Mouse (Mus musculus) testis, adult 2 months (tissue): ENCODE results near the gene Prcc.

ENCODE experiments used
- CTCF ChIP-seq: fragments of 200-500 bp; IDR thresholded peaks from 2 replicates; pipeline ENCODE4 v1.5.1; 2012; ENCODE audit warnings: low read depth, mild to moderate bottlenecking, inconsistent platforms, low read length, moderate library complexity; ENCODE audit not compliant: control insufficient read depth, insufficient read depth, insufficient replicate concordance
- POLR2A ChIP-seq: fragments of 200-500 bp; IDR thresholded peaks from 2 replicates; pipeline ENCODE4 v1.6.1; 2012; ENCODE audit warnings: low read depth, mild to moderate bottlenecking, inconsistent platforms, low read length, moderate library complexity; ENCODE audit not compliant: control insufficient read depth

- TF ChIP-seq CTCF (no peak), POLR2A (no peak)
These were observed 1.0 kb upstream of the Prcc start for GRCm38 (mm10) chr3:87886416-87886815.
